Mouse (Mus musculus): ENCODE results near the gene Foxr1.
"Not testable (repeated sequence)": the region's sequence is repeated elsewhere in the genome, so short reads cannot be mapped to it uniquely, and the experiment has no call there.

The Foxr1 gene

DNA sequence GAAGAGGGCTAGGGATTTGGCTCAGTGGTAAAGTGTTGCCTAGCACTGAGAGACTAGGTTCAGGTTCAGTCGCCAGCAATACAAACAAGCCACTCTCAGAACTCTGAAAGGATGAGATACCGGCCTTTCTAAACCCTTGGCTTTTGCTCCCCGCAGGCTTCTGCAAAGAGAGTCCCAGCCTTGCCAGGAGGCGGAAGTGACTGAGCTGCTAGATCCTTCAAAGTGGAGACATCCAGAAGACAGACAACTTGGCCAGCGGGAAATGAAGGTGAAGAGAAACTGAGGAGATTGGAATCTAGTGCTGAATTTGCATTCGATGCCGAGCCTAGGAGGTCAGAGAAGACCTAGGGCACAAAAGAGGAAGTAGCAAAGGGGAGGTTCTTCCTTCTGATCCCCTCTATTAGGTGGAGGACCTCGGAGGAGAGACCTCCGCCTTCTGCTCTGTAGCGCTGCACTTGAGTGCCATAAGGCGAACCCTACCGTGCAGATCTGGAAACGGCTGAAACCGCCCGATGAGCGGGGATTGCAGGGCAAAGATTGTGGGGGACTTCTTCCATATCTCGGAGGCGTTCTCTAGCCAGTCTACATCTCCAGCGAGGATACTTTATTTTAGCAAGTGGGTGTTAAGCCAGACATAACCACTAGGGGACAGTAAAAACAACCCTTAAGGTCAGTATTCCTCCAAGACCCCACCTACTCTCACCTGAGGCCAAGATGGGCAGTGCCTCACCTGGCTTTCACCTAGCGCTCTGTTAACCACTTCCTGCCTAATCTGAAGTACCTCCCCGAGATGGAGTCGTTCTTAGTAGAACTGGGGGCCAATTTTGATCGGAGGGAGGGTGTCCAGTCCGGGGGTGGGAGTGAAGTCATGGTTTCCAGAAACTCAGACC is 36.6 kb upstream of the Foxr1 start:
- peak; percentile 81 for DNase-seq

DNA sequence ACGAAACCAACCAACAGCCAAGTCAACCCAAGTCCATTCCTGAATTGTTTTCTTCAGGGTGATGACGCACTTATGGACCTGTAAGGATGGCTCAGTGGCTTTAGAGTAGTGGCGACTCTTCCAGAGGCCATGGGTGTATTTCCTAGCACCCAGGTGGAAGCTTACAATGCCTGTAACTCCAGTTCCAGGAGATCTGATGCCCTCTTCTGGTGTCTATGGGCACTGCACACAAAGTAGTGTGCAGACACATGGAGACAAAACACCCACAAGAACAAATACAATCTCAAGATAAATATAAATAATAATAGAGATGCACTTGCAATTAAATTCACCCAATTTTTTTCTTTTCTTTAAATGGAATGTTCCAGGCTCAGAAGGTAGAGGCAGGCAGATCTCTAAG is 35.0 kb upstream of the Foxr1 start:
- DNase-seq, result no peak

DNA sequence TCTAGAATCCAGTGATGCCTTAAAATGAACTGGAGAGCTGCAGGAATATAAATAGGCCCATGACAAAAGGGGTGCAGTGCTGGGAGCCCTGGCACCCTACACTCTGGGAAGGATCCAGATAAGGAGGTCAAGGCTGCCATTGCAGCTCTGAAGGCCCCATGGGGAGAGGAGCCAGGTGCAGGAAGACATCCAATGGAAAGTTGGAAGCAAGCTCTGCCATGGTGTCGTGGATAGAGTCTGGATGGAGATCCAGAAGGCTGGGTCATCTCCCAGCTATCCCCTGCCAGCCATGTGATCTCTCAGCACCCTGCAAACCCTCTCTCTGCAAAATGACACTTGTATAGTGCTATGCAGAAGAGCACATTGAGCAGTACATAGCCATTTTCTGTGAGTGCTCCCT is 33.4 kb upstream of the Foxr1 start:
- peak; percentile 28 for DNase-seq

DNA sequence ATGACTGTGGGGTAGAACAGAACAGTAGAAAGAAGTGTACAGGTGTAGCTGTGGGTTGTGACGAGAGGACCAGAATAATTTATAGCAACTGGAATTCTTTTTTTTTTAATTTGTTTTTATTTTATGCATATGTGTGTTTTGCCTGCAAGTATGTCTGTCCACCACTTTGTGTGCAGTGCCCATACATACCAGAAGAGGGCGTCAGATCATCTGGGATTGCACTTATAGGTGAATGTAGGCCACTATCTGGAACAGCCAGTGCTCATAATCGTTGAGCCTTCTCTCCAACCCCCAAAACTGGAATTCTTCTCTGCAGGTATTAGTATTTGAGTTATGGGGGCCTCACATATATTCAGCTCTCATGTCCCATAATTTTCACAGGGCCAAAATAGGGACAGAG is 32.2 kb upstream of the Foxr1 start:
- DNase-seq, result no peak

DNA sequence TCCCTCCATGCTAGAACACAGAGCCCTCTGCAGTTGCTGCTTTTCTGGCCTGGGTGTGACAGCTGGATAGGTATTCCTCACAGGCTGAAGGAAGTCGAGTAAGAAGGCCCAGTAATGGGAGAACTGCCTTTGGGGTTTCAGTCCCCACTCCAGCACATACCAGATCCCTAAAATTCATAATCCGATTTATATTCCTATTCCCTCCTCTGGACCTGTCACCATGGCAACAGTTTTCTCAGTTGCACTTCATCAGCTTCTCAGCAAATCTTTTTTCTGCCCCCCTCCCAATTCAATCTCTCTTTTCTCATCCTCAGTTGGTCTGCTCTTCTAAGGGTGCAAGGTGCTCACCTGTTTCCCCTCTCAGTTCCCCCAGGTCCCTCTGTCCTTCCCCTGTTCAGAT is 27.9 kb upstream of the Foxr1 start:
- DNase-seq, result no peak

DNA sequence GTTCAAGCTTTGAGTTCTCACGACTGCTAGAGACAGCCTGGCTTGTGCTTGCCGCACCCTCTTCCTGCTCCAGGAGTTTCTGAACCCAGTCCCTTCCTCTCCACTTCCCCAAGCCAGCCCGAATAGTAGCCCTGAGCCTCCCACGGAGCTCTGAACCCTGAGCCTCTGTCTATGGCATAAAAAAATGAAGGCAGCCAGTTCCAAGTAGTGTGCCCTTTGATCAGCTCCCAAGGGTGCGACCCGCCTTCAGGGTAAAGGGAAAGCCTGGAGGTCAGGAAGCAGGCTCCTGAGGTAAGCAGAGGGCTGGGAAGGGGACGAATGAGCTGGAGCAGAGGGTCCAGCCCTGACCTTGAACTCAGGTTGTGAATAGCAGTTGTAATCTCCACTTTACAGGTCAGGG is 27.3 kb upstream of the Foxr1 start:
- DNase-seq, result no peak

DNA sequence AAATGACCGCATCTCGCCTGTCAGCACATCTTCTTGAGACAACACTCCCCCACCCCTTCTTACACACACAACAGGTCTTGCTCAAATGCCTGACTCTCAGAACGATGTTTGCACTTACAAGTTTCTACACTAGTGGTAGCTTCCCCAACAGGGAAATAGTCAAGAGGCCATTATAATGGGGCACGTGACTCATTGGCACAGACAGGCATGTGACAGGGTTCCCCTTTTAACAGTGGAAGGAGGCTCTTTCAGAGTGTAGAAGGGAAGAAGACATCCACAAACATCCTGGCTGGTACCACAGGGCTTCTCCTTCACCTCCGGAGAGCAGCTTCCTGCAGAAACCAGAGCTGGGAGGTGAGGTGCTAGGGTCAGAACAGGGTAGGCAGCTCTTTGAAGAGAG is 21.0 kb upstream of the Foxr1 start:
- no peak for DNase-seq

DNA sequence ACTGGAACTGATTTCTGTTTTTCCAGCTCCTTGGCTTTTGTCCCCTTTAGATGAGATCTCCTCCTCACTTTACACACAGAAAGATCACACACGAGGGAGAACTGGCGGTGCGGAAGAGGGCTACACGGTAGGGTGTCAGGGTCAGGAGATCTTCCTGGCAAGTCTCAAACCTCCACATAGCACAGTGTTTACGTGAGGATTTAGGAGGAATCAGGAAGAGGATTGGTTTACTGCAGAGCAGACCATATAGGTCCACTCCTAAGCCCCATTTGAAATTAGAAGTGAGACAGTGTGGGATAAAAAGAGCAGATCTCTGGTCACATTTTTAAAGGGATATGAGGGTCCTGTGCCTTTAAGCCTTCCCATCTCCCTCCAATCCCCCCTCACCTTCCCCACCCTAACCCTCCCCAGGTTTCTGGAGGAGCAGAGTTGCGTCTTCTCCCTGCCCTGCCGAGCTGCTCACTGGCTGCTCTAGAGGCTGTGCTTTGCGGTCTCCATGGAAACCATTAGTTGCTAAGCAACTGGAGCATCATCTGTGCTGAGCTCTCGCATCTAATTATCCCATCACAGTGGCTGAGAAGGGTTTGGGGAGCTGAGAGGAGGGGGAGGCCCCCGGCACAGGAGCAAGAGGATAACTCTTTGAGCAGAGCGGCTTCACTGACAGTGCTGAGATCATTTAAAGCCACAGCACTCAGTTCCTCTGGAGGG is 16.3 kb upstream of the Foxr1 start:
- DNase-seq, result peak; percentile 26

DNA sequence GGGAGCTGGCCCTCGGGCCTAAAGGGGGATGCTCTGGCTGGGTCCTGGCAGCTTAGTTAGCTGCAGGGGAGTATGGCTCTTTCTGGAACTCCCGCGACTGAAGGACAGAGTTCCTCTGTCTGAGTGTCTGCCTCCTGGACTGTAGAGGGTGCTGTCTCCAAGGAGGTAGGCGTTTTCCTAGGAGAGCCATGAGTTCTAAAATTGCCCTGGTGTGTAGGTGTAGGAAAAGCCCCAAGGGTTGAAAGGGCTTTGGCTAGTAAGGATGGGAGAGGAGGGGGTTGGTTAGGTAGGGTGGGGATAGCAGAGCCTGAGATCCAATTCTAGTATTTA is 13.9 kb upstream of the Foxr1 start, which contains the start of gene Upk2:
Gene Upk2, minus strand, starts transcription at position 86 of the 330 bp plus-strand sequence.
- DNase-seq, result no peak

DNA sequence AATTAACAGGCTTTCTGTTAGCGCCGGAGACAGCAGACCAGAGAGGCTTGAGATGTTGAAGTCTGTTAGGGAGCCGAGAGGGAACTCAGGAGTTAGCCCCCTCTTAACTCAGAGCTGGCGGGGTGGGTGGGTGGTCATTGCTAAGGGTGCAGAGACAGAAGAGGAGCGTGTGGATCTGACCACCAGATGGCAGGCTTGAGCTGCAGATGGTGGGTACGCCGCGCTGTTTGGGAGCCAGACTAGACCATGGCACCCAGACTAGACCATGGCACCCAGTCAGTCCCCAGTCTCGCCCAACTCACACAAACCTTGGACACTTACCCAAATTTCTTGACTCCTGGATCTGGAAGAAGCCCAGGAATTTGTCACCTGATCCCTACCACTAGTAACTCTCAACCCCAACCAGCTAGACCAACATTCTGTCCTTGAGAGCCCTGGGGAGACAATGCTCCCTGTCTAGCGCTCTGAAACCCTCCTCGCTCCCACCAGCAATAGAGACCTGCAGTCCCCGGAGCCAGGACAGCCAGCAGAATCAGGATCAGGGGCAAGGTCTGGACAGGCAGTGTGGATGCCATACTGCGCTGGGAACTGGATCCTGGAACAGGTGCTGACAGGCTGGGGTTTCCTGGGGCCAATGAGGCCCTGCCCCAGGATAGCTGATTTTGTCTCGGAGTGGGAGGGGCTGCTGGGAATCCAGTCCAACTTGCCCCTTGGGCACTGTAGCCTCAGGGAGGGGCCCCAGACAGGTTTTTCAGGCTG is 13.4 kb upstream of the Foxr1 start:
- peak; percentile 86 for DNase-seq

DNA sequence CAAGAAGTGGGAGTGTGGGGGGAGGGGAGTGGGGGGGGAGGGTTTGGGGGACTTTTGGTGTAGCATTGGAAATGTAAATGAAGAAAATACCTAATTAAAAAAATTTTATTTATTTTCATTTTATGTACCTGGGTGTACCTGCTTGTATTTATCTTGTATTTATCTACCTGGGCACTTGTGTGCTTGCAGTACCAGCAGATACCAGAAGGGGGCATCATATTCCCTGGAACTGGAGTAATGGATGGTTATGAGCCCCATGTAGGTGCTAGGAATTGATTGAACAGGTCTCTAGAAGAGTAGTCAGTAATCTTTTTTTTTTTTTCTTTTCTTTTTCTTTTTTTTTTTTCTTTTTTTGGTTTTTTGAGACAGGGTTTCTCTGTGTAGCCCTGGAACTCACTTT is 9.5 kb upstream of the Foxr1 start:
- DNase-seq, result no peak

DNA sequence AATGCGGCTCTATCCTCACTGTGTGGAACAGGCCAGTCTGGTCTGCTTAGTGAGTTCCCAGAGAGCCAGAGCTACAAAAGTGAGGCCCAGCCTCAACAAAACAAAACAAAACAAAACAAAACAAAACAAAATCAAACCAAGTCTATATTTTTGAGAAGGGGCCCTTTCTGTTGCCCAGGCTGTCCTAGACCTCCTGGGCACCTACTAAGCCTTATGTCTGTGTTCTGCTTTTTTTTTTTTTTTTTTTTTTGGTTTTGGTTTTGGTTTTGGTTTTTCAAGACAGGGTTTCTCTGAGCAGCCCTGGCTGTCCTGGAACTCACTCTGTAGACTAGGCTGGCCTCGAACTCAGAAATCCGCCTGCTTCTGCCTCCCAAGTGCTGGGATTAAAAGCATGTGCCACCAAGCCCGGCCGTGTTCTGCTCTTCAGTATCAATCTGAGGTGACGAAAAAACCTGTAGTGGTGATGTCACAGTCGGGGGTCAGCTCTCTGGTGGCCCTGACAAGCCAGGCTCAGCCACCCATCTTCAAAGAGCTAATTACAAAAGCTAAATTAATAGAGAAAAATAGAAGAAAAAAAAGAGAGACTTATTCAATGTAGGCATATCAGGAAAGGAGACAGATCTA is 3.6 kb upstream of the Foxr1 start:
- DNase-seq, result not testable (repeated sequence)

DNA sequence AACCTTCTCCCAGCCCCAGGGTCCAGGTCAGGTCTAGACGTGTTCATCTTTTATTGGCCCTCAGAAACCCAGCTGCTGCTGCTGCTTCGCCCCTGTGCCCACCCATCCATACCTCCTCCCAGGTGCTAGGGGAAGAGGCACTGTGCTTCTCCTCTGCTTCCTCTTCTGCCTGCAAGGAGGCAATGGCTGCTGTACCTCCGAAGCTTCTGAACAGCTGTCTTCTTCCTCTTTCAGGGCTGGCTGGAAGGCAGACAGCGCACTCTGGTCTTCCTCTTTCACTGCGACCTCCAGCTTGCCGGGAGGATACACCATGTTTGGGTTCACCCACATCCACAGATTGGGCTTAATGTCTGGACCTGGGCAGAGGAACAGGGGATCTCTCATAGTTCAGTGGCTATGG is 5.2 kb downstream of the Foxr1 start:
- DNase-seq, result no peak

DNA sequence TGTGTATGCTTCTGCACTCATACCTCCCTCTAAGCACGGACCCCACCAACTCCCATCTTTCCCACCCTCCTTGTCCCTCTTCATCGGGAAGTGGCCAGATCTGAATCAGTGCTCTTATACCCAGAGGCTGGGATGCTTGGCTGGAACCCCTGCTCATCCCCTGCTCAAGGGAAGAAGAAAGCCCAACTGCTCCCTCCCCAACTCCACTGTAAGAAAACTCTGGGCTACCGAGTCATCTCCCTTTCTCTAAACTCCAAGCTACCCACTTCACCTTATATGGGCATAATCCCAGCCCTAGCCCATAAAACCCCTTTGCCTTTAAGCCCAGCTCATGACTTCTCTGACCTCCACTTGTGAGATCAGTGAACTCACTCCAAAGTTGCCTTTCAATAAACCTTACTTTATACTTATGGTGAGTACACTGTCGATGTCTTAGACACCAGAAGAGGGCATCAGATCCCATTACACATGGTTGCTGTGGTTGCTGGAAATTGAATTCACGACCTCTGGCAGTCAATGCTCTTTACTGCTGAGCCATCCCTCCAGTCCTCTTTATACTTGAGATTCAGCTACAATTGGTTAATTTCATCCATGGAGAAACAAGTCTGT is 8.3 kb downstream of the Foxr1 start:
- DNase-seq, result no peak

DNA sequence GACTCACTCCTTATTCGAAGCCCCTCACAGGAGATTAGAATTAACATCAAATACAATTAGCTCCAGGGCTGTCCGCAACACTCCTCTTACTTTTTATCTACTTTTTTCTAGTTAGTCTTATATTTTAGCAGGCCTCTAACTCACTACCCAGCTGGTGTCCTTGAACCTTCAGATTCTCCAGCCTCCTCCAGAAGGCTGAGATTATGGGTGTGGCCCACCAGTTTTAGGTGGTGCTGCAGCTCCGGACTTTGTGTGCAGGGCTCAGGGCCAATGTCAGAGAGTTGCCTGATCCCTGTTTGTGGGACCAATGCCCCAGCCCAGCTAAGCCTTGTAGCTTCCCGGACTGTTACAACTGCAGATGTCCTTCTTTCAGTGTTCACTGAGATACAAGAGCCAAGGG is 17.4 kb downstream of the Foxr1 start:
- no peak for DNase-seq

DNA sequence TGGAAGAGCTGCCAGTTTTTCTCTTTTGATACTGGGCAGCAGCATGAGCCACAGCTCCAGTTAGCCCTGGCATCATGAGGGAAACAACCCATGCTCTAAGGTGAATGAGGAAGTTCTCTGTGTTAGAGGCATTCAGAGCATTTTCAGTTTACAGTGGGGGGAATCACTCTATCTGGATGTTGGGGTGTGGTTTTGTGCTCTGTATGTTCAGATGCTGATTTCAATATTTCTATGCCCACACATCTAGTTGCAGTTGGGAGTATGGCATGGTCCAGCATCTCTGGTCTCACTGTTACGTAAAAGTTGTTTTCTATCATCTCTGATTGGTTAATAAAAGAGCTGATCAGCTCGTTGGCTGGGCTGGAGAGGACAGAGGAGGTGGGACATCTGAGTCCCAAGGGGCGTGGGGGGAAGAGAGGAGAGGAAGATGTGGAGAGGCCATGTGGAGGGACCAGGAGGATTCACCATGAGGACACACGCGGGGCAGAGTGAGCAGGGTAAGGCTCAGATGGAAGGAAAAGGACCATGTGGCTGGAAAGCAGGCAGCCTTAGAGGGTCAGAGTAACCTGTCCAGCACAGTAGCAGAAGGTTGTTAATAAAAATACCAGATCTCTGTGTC is 20.5 kb downstream of the Foxr1 start:
- DNase-seq, result no peak

DNA sequence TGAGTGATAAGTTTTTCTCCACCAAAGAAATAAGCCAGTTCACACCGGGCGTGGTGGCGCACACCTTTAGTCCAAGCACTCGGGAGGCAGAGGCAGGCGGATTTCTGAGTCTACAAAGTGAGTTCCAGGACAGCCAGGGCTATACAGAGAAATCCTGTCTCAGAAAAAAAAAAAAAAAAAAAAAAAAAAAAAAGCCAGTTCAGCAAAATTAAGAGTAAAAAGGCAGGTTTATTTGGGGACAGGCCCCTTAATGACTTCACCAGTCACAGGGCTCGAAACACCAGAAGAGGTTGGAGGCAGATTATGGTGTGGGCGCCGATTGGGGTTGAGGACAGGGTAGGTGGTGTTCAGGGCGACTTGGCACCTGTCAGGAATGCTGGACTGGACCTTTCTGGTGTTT is 21.2 kb downstream of the Foxr1 start:
- not testable (repeated sequence) for DNase-seq

DNA sequence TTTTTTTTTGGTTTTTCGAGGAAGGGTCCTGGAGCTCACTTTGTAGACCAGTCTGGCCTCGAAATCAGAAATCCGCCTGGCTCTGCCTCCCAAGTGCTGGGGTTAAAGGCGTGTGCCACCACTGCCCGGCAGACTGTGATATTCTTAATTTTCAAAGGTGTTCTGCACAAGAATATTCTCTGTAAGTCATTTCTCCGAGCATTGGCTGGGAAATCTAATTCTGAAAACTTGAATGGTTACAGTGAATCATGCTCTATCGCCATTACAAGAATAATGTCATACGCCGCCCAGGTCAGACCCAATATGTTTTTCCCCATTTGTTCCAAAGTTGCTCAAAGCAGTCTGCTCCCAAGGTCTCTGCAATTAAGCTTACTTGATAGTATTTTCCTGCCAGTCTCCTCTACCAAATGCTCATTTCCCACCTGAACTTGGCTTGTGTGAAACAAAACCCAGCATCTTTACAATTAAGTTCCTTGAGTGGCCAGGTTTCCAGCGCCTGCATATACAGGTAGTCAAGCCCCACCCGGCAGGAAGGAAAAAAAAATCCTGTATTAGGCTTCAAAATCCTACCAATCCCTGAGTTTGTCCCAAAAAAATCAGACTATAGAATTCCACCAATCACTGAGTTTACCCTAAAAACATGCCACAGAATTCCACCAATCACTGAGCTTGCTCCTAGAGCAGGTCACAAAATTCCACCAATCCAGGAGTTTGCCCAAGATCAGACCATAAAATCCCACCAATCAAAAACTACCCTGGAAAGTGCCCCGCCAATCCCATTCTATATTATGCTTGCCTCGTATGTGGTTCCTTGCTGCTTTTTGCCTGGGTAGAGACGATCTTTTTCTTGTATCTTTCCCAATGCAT is 22.2 kb downstream of the Foxr1 start, which contains the start of gene Ccdc84:
Gene Ccdc84, minus strand, starts transcription at position 51 of the 867 bp plus-strand sequence.
- no peak for DNase-seq

DNA sequence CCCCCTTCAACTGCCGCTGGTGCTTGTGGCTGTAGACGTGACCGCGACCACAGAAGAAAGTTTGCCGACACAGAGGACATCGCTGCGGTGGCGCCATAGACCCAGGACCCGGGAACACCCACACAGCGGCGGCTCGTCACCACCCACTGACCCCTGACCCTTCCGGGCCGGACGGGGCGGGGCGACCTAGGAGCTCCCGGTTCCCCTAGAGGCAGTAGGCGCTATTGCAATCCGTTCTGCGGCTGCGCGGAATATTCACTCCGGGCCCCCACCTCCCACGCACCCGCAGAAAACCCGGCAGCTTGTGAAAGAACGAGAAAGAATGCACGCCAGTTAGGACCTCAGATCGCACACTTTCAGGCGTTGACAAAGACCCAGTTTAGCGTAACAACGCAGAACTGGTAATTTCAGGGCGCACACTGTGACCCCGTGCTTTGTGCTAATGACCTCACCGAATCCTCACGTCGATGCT is 23.0 kb downstream of the Foxr1 start:
- DNase-seq, result peak; percentile 95

DNA sequence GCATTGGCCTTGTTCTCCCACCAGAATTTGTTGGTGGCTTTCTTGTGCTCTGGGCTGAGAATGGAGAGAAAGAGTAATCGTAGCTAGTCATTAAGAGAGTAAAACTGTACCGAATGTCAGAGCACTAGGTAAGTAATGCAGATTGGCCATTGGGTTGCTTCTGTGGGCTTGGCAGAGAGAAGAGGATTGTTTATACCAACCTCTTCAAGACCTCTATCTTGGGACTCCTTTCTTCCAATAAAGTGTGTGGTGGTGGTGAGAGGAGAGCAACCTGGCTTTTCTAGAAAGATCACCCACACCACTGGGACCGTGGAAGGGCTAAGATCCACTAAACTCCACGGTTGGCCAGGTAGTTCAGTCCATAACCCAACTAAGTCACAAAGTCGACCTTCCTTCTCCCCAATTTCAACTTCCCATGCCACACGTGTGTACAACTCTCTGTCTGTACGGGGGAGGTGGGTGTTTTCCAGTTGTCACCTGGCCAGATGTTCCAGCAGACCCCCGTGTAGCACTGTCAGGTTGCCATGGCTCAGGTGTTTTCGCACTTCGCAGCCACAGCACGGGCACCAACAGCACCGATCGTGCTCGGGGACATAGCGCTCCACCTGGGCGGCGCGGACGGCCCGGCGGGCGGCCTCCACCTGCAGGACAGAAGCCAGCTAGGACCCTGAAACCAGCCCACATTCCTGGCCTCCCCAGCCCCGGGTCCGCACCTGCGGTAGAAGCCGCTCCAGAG is 23.6 kb downstream of the Foxr1 start:
- no peak for DNase-seq
